Mouse (Mus musculus) lung, adult 2 months (tissue): ENCODE results near the gene Smtnl1.

Experiments
- CTCF ChIP-seq: fragments of 200-500 bp; IDR thresholded peaks from 2 replicates; pipeline ENCODE4 v1.5.1; 2011; ENCODE audit warnings: mild to moderate bottlenecking, low read length, control low read depth; ENCODE audit not compliant: insufficient read depth
- POLR2A ChIP-seq: fragments of 200-500 bp; IDR thresholded peaks from 2 replicates; pipeline ENCODE4 v1.6.1; 2011; ENCODE audit warnings: low read depth, mild to moderate bottlenecking, control low read depth, low read length, borderline replicate concordance; ENCODE audit errors: extremely low read depth

DNA sequence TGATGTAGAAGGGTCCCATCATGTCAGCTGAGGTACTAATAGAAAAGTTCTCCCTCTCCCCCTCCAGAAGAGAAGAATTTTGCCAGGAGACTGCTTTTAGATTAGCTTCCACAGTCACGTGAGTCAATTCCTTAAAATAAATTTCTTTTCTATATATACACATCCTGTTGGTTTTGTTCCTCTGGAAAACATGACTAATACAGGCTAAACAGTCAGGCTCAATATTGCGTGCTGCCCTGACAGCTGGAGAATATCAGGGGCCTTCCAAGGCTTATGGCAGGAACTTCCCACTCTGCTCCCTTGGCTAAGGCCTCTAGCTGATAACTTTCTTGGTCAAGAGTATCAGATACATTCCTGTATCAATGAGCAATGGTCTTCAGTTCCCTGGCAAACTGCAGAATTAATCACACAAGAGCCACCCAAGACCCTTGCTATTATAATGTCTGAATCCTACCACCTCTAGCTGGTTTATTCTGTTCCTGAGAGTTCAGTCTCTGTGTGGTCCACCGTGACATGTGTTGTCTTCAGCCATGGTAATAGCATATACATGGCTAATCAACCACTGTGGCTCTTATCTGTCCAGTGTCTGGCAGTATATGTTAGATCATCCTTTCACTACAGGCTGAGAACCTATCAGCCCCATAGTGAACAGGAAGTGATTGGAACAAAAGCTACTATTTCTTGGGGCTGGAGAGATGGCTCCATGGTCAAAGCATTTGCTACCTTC, 38.4 kb downstream of the Smtnl1 start:
- TF ChIP-seq CTCF (no peak), POLR2A (no peak)
